Mouse (Mus musculus): Measurements from ENCODE around the gene Rnase4.

DNA sequence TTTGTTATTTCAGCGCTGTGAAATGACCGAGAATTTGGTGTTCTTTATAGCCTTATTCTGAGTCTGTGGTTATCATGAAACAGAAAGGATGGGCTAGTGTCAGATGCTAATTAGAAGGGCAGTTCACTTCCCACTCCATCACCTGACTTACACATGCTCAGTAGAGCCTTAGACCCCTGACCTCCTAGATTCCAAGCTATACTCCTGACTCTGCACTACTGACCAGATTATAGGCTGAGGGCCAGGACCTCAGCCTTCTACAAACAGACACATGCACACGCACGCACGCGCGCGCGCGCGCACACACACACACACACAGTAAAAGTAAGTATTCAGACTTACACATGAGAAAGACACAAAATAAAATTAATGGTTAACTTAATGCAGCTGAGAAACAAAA lies 8.0 kb downstream of the Rnase4 start:
- TF ChIP-seq CTCF (IDR thresholded peaks at IDR 0.05; ENCODE audit: low read depth): no peak
- TF ChIP-seq EP300 (IDR thresholded peaks at IDR 0.05; ENCODE audit: low read depth): no peak
